Mouse (Mus musculus) intestine, embryonic 16.5 days (tissue): ENCODE measurements at regions not wholly inside any gene's neighbourhood (a gene's known extent, or its start where the extent isn't known, plus 50 kb on each side); places are given as distances from the start of the nearest gene placed in this dataset.

Experiments used
- ATAC-seq: fragments of 200-750 bp; cut with Nextera tagmentation; 2 replicates; pipeline ENCODE4 v1.8.0; 2017; ENCODE audit warnings: moderate TSS enrichment, moderate library complexity
- H3K27ac ChIP-seq: fragments of 300-500 bp; sonication (generic); 2 replicates; pipeline ENCODE4 v1.5.1; 2014; ENCODE audit warnings: mild to moderate bottlenecking, low read length
- H3K27me3 ChIP-seq: fragments of 300-500 bp; sonication (generic); replicated peaks from 2 replicates; pipeline ENCODE4 v1.6.1; 2014; ENCODE audit warnings: low read length, control low read depth, mixed read lengths; ENCODE audit not compliant: control insufficient read depth, insufficient read depth
- H3K36me3 ChIP-seq: fragments of 300-500 bp; sonication (generic); 2 replicates; pipeline ENCODE4 v1.6.1; 2014; ENCODE audit warnings: low read length, control low read depth; ENCODE audit not compliant: control insufficient read depth, insufficient read depth
- H3K4me1 ChIP-seq: fragments of 300-500 bp; sonication (generic); 2 replicates; pipeline ENCODE4 v1.6.1; 2014; ENCODE audit warnings: low read length, control low read depth, mixed read lengths; ENCODE audit not compliant: control insufficient read depth, insufficient read depth
- H3K4me2 ChIP-seq: fragments of 300-500 bp; sonication (generic); 2 replicates; pipeline ENCODE4 v1.6.1; 2014; ENCODE audit warnings: low read depth, low read length, control low read depth
- H3K4me3 ChIP-seq: fragments of 300-500 bp; sonication (generic); 2 replicates; pipeline ENCODE4 v1.5.1; 2014; ENCODE audit warnings: mild to moderate bottlenecking, low read length
- H3K9ac ChIP-seq: fragments of 300-500 bp; sonication (generic); 2 replicates; pipeline ENCODE4 v1.6.1; 2014; ENCODE audit warnings: low read depth, low read length
- H3K9me3 ChIP-seq: fragments of 300-500 bp; sonication (generic); 2 replicates; pipeline ENCODE4 v1.6.1; 2016; ENCODE audit warnings: low read length, control low read depth; ENCODE audit not compliant: control insufficient read depth
- WGBS: fragments of 180-500 bp; shearing (Covaris S2); extraction: QIAGEN DNeasy Blood & Tissue Kit; methylation state at CpG from one replicate; pipeline ENCODE4 v1.1.7; 2014; 5-methylcytosine and 5-hydroxymethylcytosine counted together

DNA sequence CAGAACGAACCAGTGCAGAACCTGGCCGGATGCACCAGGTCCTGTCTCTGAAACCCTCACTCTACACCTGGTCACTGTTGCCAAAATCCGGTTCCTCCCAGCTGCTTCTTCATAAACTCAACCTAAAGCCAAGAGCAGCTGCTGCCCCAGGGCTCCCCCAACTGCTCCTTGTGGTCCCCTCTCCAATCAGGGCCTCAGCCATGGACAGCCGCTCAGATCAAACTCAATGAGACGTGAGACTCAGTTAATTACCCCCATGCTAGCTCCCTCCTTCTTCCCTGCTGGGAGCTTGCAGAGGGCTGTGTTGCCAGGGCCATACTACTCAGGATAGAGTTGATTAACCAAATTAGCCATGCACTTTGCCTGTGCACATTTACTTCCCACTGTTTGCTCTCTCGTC lies 240.8 kb upstream of the Pard3b start:
- no peaks in the 10 kb centered on the region for H3K27me3 ChIP-seq
- H3K36me3 ChIP-seq, result no peaks in the 10 kb centered on the region
- 0 out of 2 replicates have a peak, but pooled peaks cover 2% of the 10 kb centered on the region for H3K4me1 ChIP-seq
- no peak overlapping the region for H3K4me3 ChIP-seq
- no peak overlapping the region for H3K27ac ChIP-seq
- no peaks in the 10 kb centered on the region for H3K9me3 ChIP-seq
- WGBS, result 50% methylated on average over 6 of the region's 6 CpGs
- no peak for ATAC-seq
- no peak overlapping the region for H3K4me2 ChIP-seq
- H3K9ac ChIP-seq, result no peak overlapping the region

- Histone ChIP-seq H3K4me3 (peak overlapping the region; percentile 9; the same call in 1 of the 2 replicates), H3K4me1 (0 out of 2 replicates have a peak, but pooled peaks cover 2% of the 10 kb centered on the region), H3K9me3 (no peaks in the 10 kb centered on the region), H3K9ac (no peak overlapping the region), H3K27ac (no peak overlapping the region), H3K36me3 (no peaks in the 10 kb centered on the region), H3K4me2 (peak overlapping the region; percentile 22; the same call in 1 of the 2 replicates), H3K27me3 (no peaks in the 10 kb centered on the region)
- ATAC-seq, result no peak
- 61% methylated on average over 8 of the region's 8 CpGs for WGBS
These were observed 236.3 kb upstream of the Pard3b start for GRCm38 (mm10) chr1:61402339-61402738.

DNA sequence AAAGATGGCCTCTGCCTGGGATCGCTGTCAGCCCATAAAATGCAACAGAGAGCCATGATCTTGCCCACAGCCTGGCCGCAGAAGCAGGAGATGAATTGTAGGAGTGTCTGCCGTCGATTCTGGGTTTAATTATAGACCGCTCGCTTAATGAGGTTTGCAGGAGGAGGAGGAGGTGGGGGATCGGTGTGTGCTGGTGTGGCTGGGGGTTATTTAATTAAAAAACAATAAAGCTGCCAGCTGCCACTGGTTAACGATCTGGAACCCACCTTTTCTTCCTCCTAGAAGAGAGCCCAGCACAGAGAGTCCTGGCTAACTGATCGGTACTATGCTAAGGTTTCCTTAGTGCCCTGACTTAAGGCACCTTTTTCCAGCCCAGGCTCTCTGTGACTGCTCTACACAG lies 231.4 kb upstream of the Pard3b start:
- Histone ChIP-seq H3K9ac (no peak overlapping the region), H3K27me3 (no peaks in the 10 kb centered on the region), H3K27ac (no peak overlapping the region), H3K4me3 (no peak overlapping the region), H3K4me2 (no peak overlapping the region), H3K4me1 (0 out of 2 replicates have a peak, but pooled peaks cover 2% of the 10 kb centered on the region), H3K36me3 (no peaks in the 10 kb centered on the region), H3K9me3 (no peaks in the 10 kb centered on the region)
- 56% methylated on average over 9 of the region's 9 CpGs for whole genome bisulfite sequencing
- ATAC-seq, result no peak

- 40% methylated on average over 2 of the region's 2 CpGs for WGBS
These were observed 223.9 kb upstream of the Pard3b start for GRCm38 (mm10) chr1:61414772-61415171.

DNA sequence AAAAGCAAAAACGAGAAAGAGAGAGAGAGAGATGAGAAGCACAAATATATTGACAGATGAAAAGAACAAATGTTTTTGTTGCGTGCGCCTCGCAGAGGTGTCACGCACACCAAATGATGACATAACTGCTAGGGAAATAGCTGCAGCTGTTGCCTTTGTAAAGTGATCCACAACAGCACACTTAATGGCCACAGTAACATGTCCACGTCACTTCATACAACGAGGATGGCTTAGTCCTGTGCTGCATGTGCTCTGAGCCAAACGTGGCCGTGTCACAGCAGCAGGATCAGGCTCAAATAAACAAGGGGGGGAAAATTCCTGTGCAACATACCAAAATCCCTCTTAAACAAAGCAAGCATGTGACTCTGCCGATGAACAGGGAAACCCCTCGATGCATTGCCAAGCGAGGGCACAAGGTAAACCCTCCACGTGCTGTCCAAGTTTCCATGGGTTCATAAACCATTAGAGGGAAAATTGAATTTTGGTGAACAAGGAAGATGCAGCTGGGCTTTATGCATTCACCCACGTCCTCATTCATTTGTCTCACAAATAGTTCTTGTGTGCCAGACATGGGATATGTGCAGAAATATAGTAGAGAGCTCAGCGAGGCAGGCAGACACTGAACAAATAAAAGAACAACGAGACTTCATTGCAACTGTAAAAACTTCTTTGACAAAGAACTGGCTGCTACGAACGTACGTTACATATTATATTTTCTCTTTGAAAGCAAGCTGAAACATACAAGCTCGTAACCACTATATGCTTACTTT lies 223.0 kb upstream of the Pard3b start:
- Histone ChIP-seq H3K4me3 (no peak overlapping the region), H3K9me3 (no peaks in the 10 kb centered on the region), H3K27ac (no peak overlapping the region), H3K36me3 (no peaks in the 10 kb centered on the region), H3K4me1 (no peaks in the 10 kb centered on the region), H3K27me3 (no peaks in the 10 kb centered on the region), H3K9ac (no peak overlapping the region), H3K4me2 (no peak overlapping the region)
- 63% methylated on average over 20 of the region's 20 CpGs for WGBS
- ATAC-seq, result no peak

More at GRCm38 (mm10) chr1:61414772-61415171, 223.9 kb upstream of the Pard3b start:
- Histone ChIP-seq H3K27ac (no peak overlapping the region), H3K4me1 (no peaks in the 10 kb centered on the region), H3K9me3 (no peaks in the 10 kb centered on the region), H3K36me3 (no peaks in the 10 kb centered on the region), H3K4me3 (no peak overlapping the region), H3K9ac (no peak overlapping the region), H3K4me2 (no peak overlapping the region), H3K27me3 (no peaks in the 10 kb centered on the region)
- ATAC-seq, result no peak

DNA sequence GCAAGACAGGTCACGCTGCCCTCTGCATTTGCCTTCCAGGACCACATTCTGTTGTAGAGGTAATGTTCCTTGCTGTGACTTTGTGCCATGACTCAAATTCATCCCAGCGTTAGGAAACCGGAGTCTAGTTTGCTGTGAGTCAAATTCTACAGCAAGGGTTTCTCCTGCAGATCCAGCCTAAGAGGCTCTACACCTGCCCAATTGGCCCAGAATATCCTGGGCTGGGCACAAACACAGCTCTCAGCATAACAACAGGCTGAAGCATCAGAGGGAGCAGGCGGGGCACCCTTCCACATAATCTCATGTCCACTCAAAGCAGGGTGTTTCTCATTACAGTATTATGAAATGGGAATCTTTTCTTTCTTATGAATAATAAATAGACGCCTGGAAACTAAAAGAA lies 220.2 kb upstream of the Pard3b start:
- Histone ChIP-seq H3K4me2 (no peak overlapping the region), H3K9me3 (no peaks in the 10 kb centered on the region), H3K4me3 (no peak overlapping the region), H3K4me1 (no peaks in the 10 kb centered on the region), H3K27me3 (no peaks in the 10 kb centered on the region), H3K9ac (no peak overlapping the region), H3K27ac (no peak overlapping the region), H3K36me3 (no peaks in the 10 kb centered on the region)
- WGBS, result 79% methylated on average over 5 of the region's 5 CpGs
- no peak for ATAC-seq

DNA sequence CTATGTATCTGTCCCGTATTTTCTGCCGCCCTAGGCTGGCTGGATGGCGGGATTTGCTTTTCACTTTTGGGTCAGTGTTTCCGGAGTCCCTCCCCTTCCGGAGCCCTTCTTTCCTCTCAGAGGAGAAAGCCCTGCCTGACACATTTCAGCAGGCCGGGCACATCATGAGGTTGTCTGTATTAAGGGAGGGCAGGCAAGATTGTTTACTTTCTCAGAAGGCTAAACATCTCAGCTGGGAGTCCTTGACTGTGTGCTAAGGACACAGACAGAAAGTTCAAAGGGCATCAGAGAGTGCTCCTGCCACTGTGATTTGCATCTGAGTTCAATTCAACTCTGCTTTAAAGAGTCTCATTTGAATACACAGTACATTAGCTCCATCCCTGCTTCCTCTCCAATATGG lies 218.8 kb upstream of the Pard3b start:
- no peak overlapping the region; the same call in 1 of the 2 replicates for H3K27ac ChIP-seq
- H3K9me3 ChIP-seq, result no peaks in the 10 kb centered on the region
- no peak overlapping the region for H3K4me2 ChIP-seq
- no peak overlapping the region for H3K9ac ChIP-seq
- WGBS, result 41% methylated on average over 6 of the region's 6 CpGs
- no peaks in the 10 kb centered on the region for H3K4me1 ChIP-seq
- H3K36me3 ChIP-seq, result no peaks in the 10 kb centered on the region
- no peak for ATAC-seq
- no peaks in the 10 kb centered on the region for H3K27me3 ChIP-seq
- no peak overlapping the region for H3K4me3 ChIP-seq

DNA sequence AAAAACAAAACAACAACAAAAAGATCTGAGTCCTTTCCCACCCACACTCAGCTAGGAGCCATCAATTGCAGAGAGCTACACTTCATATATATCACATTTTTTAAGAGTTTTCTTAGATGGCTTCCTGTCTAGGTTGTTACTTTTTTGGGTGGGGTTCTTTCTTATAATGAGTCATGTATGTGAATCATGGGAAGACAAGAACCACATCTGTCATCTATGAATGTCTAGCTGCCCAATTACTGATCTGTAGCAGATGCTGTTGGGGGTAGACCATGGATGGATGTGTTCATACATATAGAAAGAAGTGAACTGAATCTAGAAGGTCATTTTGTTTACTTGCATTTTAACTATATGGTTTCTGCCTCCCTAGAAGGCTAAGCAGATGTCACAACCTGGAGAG lies 215.4 kb upstream of the Pard3b start:
- Histone ChIP-seq H3K4me3 (no peak overlapping the region), H3K9ac (no peak overlapping the region), H3K27ac (no peak overlapping the region), H3K4me2 (no peak overlapping the region), H3K27me3 (no peaks in the 10 kb centered on the region), H3K36me3 (no peaks in the 10 kb centered on the region), H3K4me1 (no peaks in the 10 kb centered on the region), H3K9me3 (no peaks in the 10 kb centered on the region)
- no peak for ATAC-seq

GRCm38 (mm10) chr1:61428706-61429501 lies 209.7 kb upstream of the Pard3b start:
- ATAC-seq, result no peak

More at GRCm38 (mm10) chr1:61428706-61429501, 209.7 kb upstream of the Pard3b start:
- Histone ChIP-seq H3K4me1 (no peaks in the 10 kb centered on the region), H3K36me3 (no peaks in the 10 kb centered on the region), H3K9ac (no peak overlapping the region), H3K27me3 (no peaks in the 10 kb centered on the region), H3K9me3 (no peaks in the 10 kb centered on the region), H3K27ac (no peak overlapping the region), H3K4me2 (no peak overlapping the region), H3K4me3 (no peak overlapping the region)
- WGBS, result 84% methylated on average over 4 of the region's 4 CpGs
